Mouse (Mus musculus): ENCODE measurements around the gene Bbs1. TPM values are rescaled to one million over a fixed set of nuclear protein-coding genes. Genes with fewer than 3 reads are reported as not detected.
A peak's percentile ranks its signal among the peaks of the same experiment; 100 is the strongest.

The Bbs1 gene
- total RNA-seq, 1 experiment: 5.4 TPM

GRCm38 (mm10) chr19:4840848-4841247, 65.6 kb downstream of the Bbs1 start:
- in situ Hi-C loops (cut with MboI; ENCODE audit: low sequenced_read_pairs in 2 of 2, unreplicated experiment in 2 of 2): no loop called here
- DNase-seq (ENCODE audit: low read depth, low spot score): no peak
- H3K9ac ChIP-seq (ENCODE audit: insufficient read depth, low read depth, low read length, poor library complexity, severe bottlenecking): no peak overlapping the region
- TF ChIP-seq ZNF384 (IDR thresholded peaks at IDR 0.05; ENCODE audit: low read depth, low read length) (no peak), CHD2 (IDR thresholded peaks at IDR 0.05; ENCODE audit: low read depth, low read length) (no peak), MAFK (IDR thresholded peaks at IDR 0.05; ENCODE audit: insufficient read depth, low read depth, low read length) (no peak), HCFC1 (IDR thresholded peaks at IDR 0.05; ENCODE audit: borderline replicate concordance, insufficient read depth, low read length) (no peak), ZC3H11A (IDR thresholded peaks at IDR 0.05; ENCODE audit: borderline replicate concordance, low read depth, low read length) (no peak)
- peaks cover 4 to 6% of the 10 kb centered on the region in 2 experiments; a peak in 2 of 4 replicates for H3K4me1 ChIP-seq (ENCODE audit: control insufficient read depth in 2 of 2, insufficient read depth in 2 of 2, low read length in 2 of 2, poor library complexity in 1 of 2)
- H3K9me3 ChIP-seq (ENCODE audit: control insufficient read depth, insufficient read depth, low read depth, low read length): no peaks in the 10 kb centered on the region
- H3K4me3 ChIP-seq (ENCODE audit: insufficient read depth in 1 of 2, low read depth in 1 of 2, low read length in 2 of 2, poor library complexity in 1 of 2, severe bottlenecking in 1 of 2): no peak overlapping the region
- peaks cover 2% of the 10 kb centered on the region; the same call in 1 of the 2 replicates for H3K36me3 ChIP-seq (ENCODE audit: control insufficient read depth, insufficient read depth, low read length, poor library complexity, severe bottlenecking)
- H3K27ac ChIP-seq (ENCODE audit: insufficient read depth, low read depth, low read length, poor library complexity, severe bottlenecking): no peak overlapping the region

GRCm38 (mm10) chr19:4839149-4839548, 67.3 kb downstream of the Bbs1 start, which contains the start of the genes Ccs and Ccdc87:
Gene Ccs, minus strand, starts transcription at chr19:4839332.
Gene Ccdc87, plus strand, starts transcription at chr19:4839366.
- Histone ChIP-seq H3K4me3 (ENCODE audit: insufficient read depth in 1 of 2, low read depth in 1 of 2, low read length in 2 of 2, poor library complexity in 1 of 2, severe bottlenecking in 1 of 2) (peak within 1 kb of the TSS; percentile 64 to 66), H3K36me3 (ENCODE audit: control insufficient read depth, insufficient read depth, low read length, poor library complexity, severe bottlenecking) (peaks cover 2% of the 10 kb centered on the region; the same call in 1 of the 2 replicates), H3K9me3 (ENCODE audit: control insufficient read depth, insufficient read depth, low read depth, low read length) (no peaks in the 10 kb centered on the region), H3K27ac (ENCODE audit: insufficient read depth, low read depth, low read length, poor library complexity, severe bottlenecking) (no peak within 1 kb of the TSS), H3K4me1 (ENCODE audit: control insufficient read depth in 2 of 2, insufficient read depth in 2 of 2, low read length in 2 of 2, poor library complexity in 1 of 2) (peaks cover 6 to 7% of the 10 kb centered on the region in 2 experiments; a peak in 2 of 4 replicates), H3K9ac (ENCODE audit: insufficient read depth, low read depth, low read length, poor library complexity, severe bottlenecking) (peak within 1 kb of the TSS; percentile 73)
- TF ChIP-seq CHD2 (IDR thresholded peaks at IDR 0.05; ENCODE audit: low read depth, low read length) (no peak), ZC3H11A (IDR thresholded peaks at IDR 0.05; ENCODE audit: borderline replicate concordance, low read depth, low read length) (no peak), MAFK (IDR thresholded peaks at IDR 0.05; ENCODE audit: insufficient read depth, low read depth, low read length) (no peak), ZNF384 (IDR thresholded peaks at IDR 0.05; ENCODE audit: low read depth, low read length) (no peak), HCFC1 (IDR thresholded peaks at IDR 0.05; ENCODE audit: borderline replicate concordance, insufficient read depth, low read length) (peak; percentile 52; the same call in 1 of the 2 replicates)
- in situ Hi-C loops (cut with MboI; ENCODE audit: low sequenced_read_pairs in 2 of 2, unreplicated experiment in 2 of 2): no loop called here
- peak; percentile 98 for DNase-seq (ENCODE audit: low read depth, low spot score)

- TF ChIP-seq CHD2 (IDR thresholded peaks at IDR 0.05; ENCODE audit: low read depth, low read length) (no peak), ZC3H11A (IDR thresholded peaks at IDR 0.05; ENCODE audit: borderline replicate concordance, low read depth, low read length) (no peak), MAFK (IDR thresholded peaks at IDR 0.05; ENCODE audit: insufficient read depth, low read depth, low read length) (no peak), ZNF384 (IDR thresholded peaks at IDR 0.05; ENCODE audit: low read depth, low read length) (no peak), HCFC1 (IDR thresholded peaks at IDR 0.05; ENCODE audit: borderline replicate concordance, insufficient read depth, low read length) (no peak)
- no peak for DNase-seq (ENCODE audit: low read depth, low spot score)
- no peaks in the 10 kb centered on the region for H3K9me3 ChIP-seq (ENCODE audit: control insufficient read depth, insufficient read depth, low read depth, low read length)
- peak overlapping the region; percentile 64 to 66 for H3K4me3 ChIP-seq (ENCODE audit: insufficient read depth in 1 of 2, low read depth in 1 of 2, low read length in 2 of 2, poor library complexity in 1 of 2, severe bottlenecking in 1 of 2)
- H3K27ac ChIP-seq (ENCODE audit: insufficient read depth, low read depth, low read length, poor library complexity, severe bottlenecking): no peak overlapping the region
- peaks cover 2% of the 10 kb centered on the region; the same call in 1 of the 2 replicates for H3K36me3 ChIP-seq (ENCODE audit: control insufficient read depth, insufficient read depth, low read length, poor library complexity, severe bottlenecking)
- in situ Hi-C loops (cut with MboI; ENCODE audit: low sequenced_read_pairs in 2 of 2, unreplicated experiment in 2 of 2): no loop called here
- H3K4me1 ChIP-seq (ENCODE audit: control insufficient read depth in 2 of 2, insufficient read depth in 2 of 2, low read length in 2 of 2, poor library complexity in 1 of 2): peaks cover 6 to 7% of the 10 kb centered on the region in 2 experiments; a peak in 2 of 4 replicates
- H3K9ac ChIP-seq (ENCODE audit: insufficient read depth, low read depth, low read length, poor library complexity, severe bottlenecking): peak overlapping the region; percentile 73
Measured at GRCm38 (mm10) chr19:4838526-4839140, 67.8 kb downstream of the Bbs1 start.

GRCm38 (mm10) chr19:4837049-4837448, 69.4 kb downstream of the Bbs1 start:
- in situ Hi-C loops (cut with MboI; ENCODE audit: low sequenced_read_pairs in 2 of 2, unreplicated experiment in 2 of 2): no loop called here
- DNase-seq (ENCODE audit: low read depth, low spot score): no peak
- no peaks in the 10 kb centered on the region for H3K9me3 ChIP-seq (ENCODE audit: control insufficient read depth, insufficient read depth, low read depth, low read length)
- TF ChIP-seq HCFC1 (IDR thresholded peaks at IDR 0.05; ENCODE audit: borderline replicate concordance, insufficient read depth, low read length): no peak
- TF ChIP-seq CHD2 (IDR thresholded peaks at IDR 0.05; ENCODE audit: low read depth, low read length): no peak
- TF ChIP-seq ZNF384 (IDR thresholded peaks at IDR 0.05; ENCODE audit: low read depth, low read length): no peak
- TF ChIP-seq ZC3H11A (IDR thresholded peaks at IDR 0.05; ENCODE audit: borderline replicate concordance, low read depth, low read length): no peak
- no peak for TF ChIP-seq MAFK (IDR thresholded peaks at IDR 0.05; ENCODE audit: insufficient read depth, low read depth, low read length)
- no peak overlapping the region for H3K27ac ChIP-seq (ENCODE audit: insufficient read depth, low read depth, low read length, poor library complexity, severe bottlenecking)
- peaks cover 4% of the 10 kb centered on the region; the same call in 1 of the 2 replicates for H3K36me3 ChIP-seq (ENCODE audit: control insufficient read depth, insufficient read depth, low read length, poor library complexity, severe bottlenecking)
- no peak overlapping the region for H3K9ac ChIP-seq (ENCODE audit: insufficient read depth, low read depth, low read length, poor library complexity, severe bottlenecking)
- H3K4me1 ChIP-seq (ENCODE audit: control insufficient read depth in 2 of 2, insufficient read depth in 2 of 2, low read length in 2 of 2, poor library complexity in 1 of 2): peaks cover 6 to 7% of the 10 kb centered on the region in 2 experiments; a peak in 3 of 4 replicates
- no peak overlapping the region for H3K4me3 ChIP-seq (ENCODE audit: insufficient read depth in 1 of 2, low read depth in 1 of 2, low read length in 2 of 2, poor library complexity in 1 of 2, severe bottlenecking in 1 of 2)

Other genes starting within 250 kb of the Bbs1 start
- 0.79 and 1.1 TPM in 2 replicates for gene Gm960, start 208.0 kb downstream of the Bbs1 start, total RNA-seq (2012; rRNA removed)
- 14.1 and 36.7 TPM in 2 replicates for gene Sptbn2, start 195.5 kb downstream of the Bbs1 start, total RNA-seq (2012; rRNA removed)
- gene Rbm4b, start 150.1 kb downstream of the Bbs1 start, total RNA-seq (2012; rRNA removed): 11.1 and 11.3 TPM in 2 replicates
- gene Rbm4, start 112.7 kb downstream of the Bbs1 start, total RNA-seq (2012; rRNA removed): 122 and 134 TPM in 2 replicates
- 40.0 and 49.8 TPM in 2 replicates for gene Gm21992, start 95.0 kb downstream of the Bbs1 start, total RNA-seq (2012; rRNA removed)
- gene Rbm14, start 95.0 kb downstream of the Bbs1 start, total RNA-seq (2012; rRNA removed): 91.7 and 99.1 TPM in 2 replicates
- 49.9 and 53.0 TPM in 2 replicates for gene Ccs, start 67.3 kb downstream of the Bbs1 start, total RNA-seq (2012; rRNA removed)
- gene Ccdc87, start 67.3 kb downstream of the Bbs1 start, total RNA-seq (2012; rRNA removed): 0.13 and 0.16 TPM in 2 replicates
- 59.2 and 98.6 TPM in 2 replicates for gene Ctsf, start 51.5 kb downstream of the Bbs1 start, total RNA-seq (2012; rRNA removed)
- gene Actn3, start 28.7 kb downstream of the Bbs1 start, total RNA-seq (2012; rRNA removed): 48.4 and 91.8 TPM in 2 replicates
- gene Zdhhc24, start 28.0 kb downstream of the Bbs1 start, total RNA-seq (2012; rRNA removed): 12.4 and 15.7 TPM in 2 replicates
- gene Dpp3, start 21.7 kb upstream of the Bbs1 start, total RNA-seq (2012; rRNA removed): 126 and 143 TPM in 2 replicates
- gene Peli3, start 36.5 kb upstream of the Bbs1 start, total RNA-seq (2012; rRNA removed): 0.76 and 2.1 TPM in 2 replicates
- 79.8 and 102 TPM in 2 replicates for gene Mrpl11, start 55.5 kb upstream of the Bbs1 start, total RNA-seq (2012; rRNA removed)
- gene Npas4, start 83.7 kb upstream of the Bbs1 start, total RNA-seq (2012; rRNA removed): 0.05 and 0.09 TPM in 2 replicates
- 21.0 and 33.4 TPM in 2 replicates for gene Slc29a2, start 117.2 kb upstream of the Bbs1 start, total RNA-seq (2012; rRNA removed)
- 14.1 and 27.2 TPM in 2 replicates for gene B4gat1, start 132.2 kb upstream of the Bbs1 start, total RNA-seq (2012; rRNA removed)
- 3.2 and 4.3 TPM in 2 replicates for gene AC124502.3, start 132.3 kb upstream of the Bbs1 start, total RNA-seq (2012; rRNA removed)
- 18.6 and 24.1 TPM in 2 replicates for gene Brms1, start 134.7 kb upstream of the Bbs1 start, total RNA-seq (2012; rRNA removed)
- gene Rin1, start 143.9 kb upstream of the Bbs1 start, total RNA-seq (2012; rRNA removed): 9.0 and 16.5 TPM in 2 replicates
- gene Cd248, start 161.4 kb upstream of the Bbs1 start, total RNA-seq (2012; rRNA removed): 4.5 and 9.0 TPM in 2 replicates
- gene Tmem151a, start 178.9 kb upstream of the Bbs1 start, total RNA-seq (2012; rRNA removed): 0.89 and 2.3 TPM in 2 replicates
- 84.4 and 110 TPM in 2 replicates for gene Yif1a, start 181.9 kb upstream of the Bbs1 start, total RNA-seq (2012; rRNA removed)
- 2.5 and 3.7 TPM in 2 replicates for gene Cnih2, start 191.9 kb upstream of the Bbs1 start, total RNA-seq (2012; rRNA removed)
- gene Rab1b, start 200.4 kb upstream of the Bbs1 start, total RNA-seq (2012; rRNA removed): 78.5 and 96.9 TPM in 2 replicates
- gene Klc2, start 211.9 kb upstream of the Bbs1 start, total RNA-seq (2012; rRNA removed): 14.7 and 22.9 TPM in 2 replicates

All from ES-E14 (cell line).